Mouse (Mus musculus): ENCODE results near the gene Trim63.

- no peak for TF ChIP-seq POLR2A (IDR thresholded peaks at IDR 0.05; ENCODE audit: extremely low read depth, insufficient read depth, low read length)
- no peak for TF ChIP-seq CTCF (IDR thresholded peaks at IDR 0.05; ENCODE audit: low read depth, low read length)
Measured at GRCm38 (mm10) chr4:134359649-134360048, 44.7 kb downstream of the Trim63 start.
